1 mouse cellular context compared by ENCODE assay signal in genomic region chr7:110221586-110222481, GRCm38 (mm10).
TF ChIP-seq lines count a peak whose summit lies in the region.

Gene Swap70 (plus strand): TSS chr7:110221711.

TF ChIP-seq in CH12.LX, 34 proteins besides CTCF, POLR2A, EP300 and RAD21 (continued from another document):
- no peak; the same call in 1 of the 2 replicates for TF ChIP-seq IRF4 (IDR thresholded peaks at IDR 0.05; ENCODE audit: low read depth, low read length)
- TF ChIP-seq ELF1 (IDR thresholded peaks at IDR 0.05; ENCODE audit: low read depth, low read length) = 0 out of 2 replicates have a peak, but pooled peaks have one; percentile 10
- TF ChIP-seq UBTF (IDR thresholded peaks at IDR 0.05; ENCODE audit: low read depth, low read length) = peak; percentile 88; the same call in 1 of the 2 replicates
- TF ChIP-seq ZKSCAN1 (IDR thresholded peaks at IDR 0.05; ENCODE audit: borderline replicate concordance, low read depth, low read length) = no peak
- TF ChIP-seq NELFE (IDR thresholded peaks at IDR 0.05; ENCODE audit: low read depth, low read length) = peak; percentile 98
- no peak for TF ChIP-seq JUND (conservative IDR thresholded peaks at IDR 0.05; ENCODE audit: low read depth, low read length)
- no peak for TF ChIP-seq RCOR1 (conservative IDR thresholded peaks at IDR 0.05; ENCODE audit: low read depth, low read length)
- no peak for TF ChIP-seq ZNF384 (IDR thresholded peaks at IDR 0.05; ENCODE audit: low read depth, low read length)
